Mouse (Mus musculus) neural tube, embryonic 13.5 days (tissue): ENCODE data around the gene Tsen15. TPM values are rescaled to one million over a fixed set of nuclear protein-coding genes. Genes with fewer than 3 reads are reported as not detected.
"Not testable (repeated sequence)": the region's sequence is repeated elsewhere in the genome, so short reads cannot be mapped to it uniquely, and the experiment has no call there.

Experiments
- ATAC-seq: fragments of 200-750 bp; cut with Nextera tagmentation; 2 replicates; pipeline ENCODE4 v1.8.0; 2017; ENCODE audit warnings: low read depth, mild to moderate bottlenecking, moderate TSS enrichment, moderate library complexity
- H3K27ac ChIP-seq: fragments of 300-500 bp; sonication (generic); replicated peaks from 2 replicates; pipeline ENCODE4 v1.5.1; 2015; ENCODE audit warnings: moderate library complexity, mild to moderate bottlenecking, inconsistent platforms
- H3K27me3 ChIP-seq: fragments of 300-500 bp; sonication (generic); 2 replicates; pipeline ENCODE4 v1.6.1; 2015; ENCODE audit warnings: mild to moderate bottlenecking, inconsistent platforms
- H3K36me3 ChIP-seq: fragments of 300-500 bp; sonication (generic); 2 replicates; pipeline ENCODE4 v1.6.1; 2015; ENCODE audit warnings: mild to moderate bottlenecking, inconsistent platforms
- H3K4me1 ChIP-seq: fragments of 300-500 bp; sonication (generic); replicated peaks from 2 replicates; pipeline ENCODE4 v1.6.1; 2015; ENCODE audit warnings: inconsistent platforms
- H3K4me2 ChIP-seq: fragments of 300-500 bp; sonication (generic); 2 replicates; pipeline ENCODE4 v1.6.1; 2015; ENCODE audit warnings: inconsistent platforms, mild to moderate bottlenecking, moderate library complexity
- H3K4me3 ChIP-seq: fragments of 300-500 bp; sonication (generic); 2 replicates; pipeline ENCODE4 v1.5.1; 2015; ENCODE audit warnings: mild to moderate bottlenecking, inconsistent platforms
- H3K9ac ChIP-seq: fragments of 300-500 bp; sonication (generic); 2 replicates; pipeline ENCODE4 v1.6.1; 2015; ENCODE audit warnings: moderate library complexity, mild to moderate bottlenecking, inconsistent platforms
- H3K9me3 ChIP-seq: fragments of 300-500 bp; sonication (generic); 2 replicates; pipeline ENCODE4 v1.6.1; 2016; ENCODE audit warnings: inconsistent platforms
- WGBS: fragments of 180-500 bp; shearing (Covaris S2); methylation state at CpG from one replicate; pipeline ENCODE4 v1.1.7; 2015; 5-methylcytosine and 5-hydroxymethylcytosine counted together
- polyA plus RNA-seq: library from polyadenylated mRNA; unstranded; fragments of >200 nt; fragmentation: Nextera tagmentation; extraction: Ambion mirVana; gene quantifications from 2 replicates; pipeline ENCODE4 v1.2.1, GENCODE M21; 2015

The Tsen15 gene
- polyA plus RNA-seq, 1 experiment from 2014 or later, result 39.6 TPM

GRCm38 (mm10) chr1:152409356-152409755 is 22.9 kb upstream of the Tsen15 start:
- ATAC-seq, result no peak
- 69% methylated on average over 4 of the region's 4 CpGs for WGBS
- H3K4me1 ChIP-seq, result peaks cover 11% of the 10 kb centered on the region

GRCm38 (mm10) chr1:152407021-152407946 is 20.8 kb upstream of the Tsen15 start:
- no peak overlapping the region for H3K9ac ChIP-seq
- H3K27ac ChIP-seq, result no peak overlapping the region
- peak; percentile 47; the same call in 1 of the 2 replicates for ATAC-seq
- H3K9me3 ChIP-seq, result peaks cover 5% of the 10 kb centered on the region
- H3K27me3 ChIP-seq, result no peaks in the 10 kb centered on the region; the same call in 1 of the 2 replicates
- H3K36me3 ChIP-seq, result no peaks in the 10 kb centered on the region
- peak overlapping the region; percentile 44 for H3K4me2 ChIP-seq
- peaks cover 8% of the 10 kb centered on the region for H3K4me1 ChIP-seq
- H3K4me3 ChIP-seq, result peak overlapping the region; percentile 11
- 43% methylated on average over 22 of the region's 22 CpGs for WGBS

More at GRCm38 (mm10) chr1:152409356-152409755, 22.9 kb upstream of the Tsen15 start:
- H3K4me3 ChIP-seq, result no peak overlapping the region
- H3K4me2 ChIP-seq, result no peak overlapping the region
- peaks cover 13% of the 10 kb centered on the region for H3K9me3 ChIP-seq
- H3K36me3 ChIP-seq, result no peaks in the 10 kb centered on the region
- no peak overlapping the region for H3K27ac ChIP-seq
- no peaks in the 10 kb centered on the region for H3K27me3 ChIP-seq
- H3K9ac ChIP-seq, result no peak overlapping the region

GRCm38 (mm10) chr1:152400556-152401540 is 14.4 kb upstream of the Tsen15 start:
- H3K9me3 ChIP-seq, result no peaks in the 10 kb centered on the region
- H3K4me1 ChIP-seq, result peaks cover 12% of the 10 kb centered on the region
- ATAC-seq, result peak; percentile 67
- peak overlapping the region; percentile 81 for H3K9ac ChIP-seq
- H3K4me2 ChIP-seq, result peak overlapping the region; percentile 96
- peaks cover 23% of the 10 kb centered on the region for H3K27me3 ChIP-seq
- peak overlapping the region; percentile 70 for H3K4me3 ChIP-seq
- H3K27ac ChIP-seq, result no peak overlapping the region
- no peaks in the 10 kb centered on the region for H3K36me3 ChIP-seq
- 23% methylated on average over 14 of the region's 14 CpGs for WGBS

- Histone ChIP-seq H3K36me3 (no peaks in the 10 kb centered on the region), H3K9ac (peak within 1 kb of the TSS; percentile 81), H3K4me1 (peaks cover 12% of the 10 kb centered on the region), H3K27me3 (peaks cover 23% of the 10 kb centered on the region), H3K9me3 (no peaks in the 10 kb centered on the region), H3K27ac (peak within 1 kb of the TSS; percentile 72), H3K4me3 (peak within 1 kb of the TSS; percentile 70), H3K4me2 (peak within 1 kb of the TSS; percentile 96)
- ATAC-seq, result peak; percentile 87
- WGBS, result under 1% methylated on average over 52 of the region's 70 CpGs
These were observed 13.5 kb upstream of the Tsen15 start, which contains the start of gene Colgalt2 for GRCm38 (mm10) chr1:152399790-152400555. Gene Colgalt2 (plus strand): TSS chr1:152399830.

- Histone ChIP-seq H3K27ac (no peak overlapping the region), H3K4me3 (no peak overlapping the region), H3K36me3 (no peaks in the 10 kb centered on the region), H3K9me3 (no peaks in the 10 kb centered on the region), H3K27me3 (peaks cover 23% of the 10 kb centered on the region), H3K9ac (no peak overlapping the region), H3K4me1 (peaks cover 12% of the 10 kb centered on the region), H3K4me2 (no peak overlapping the region)
- ATAC-seq, result no peak
- WGBS, result 69% methylated on average over 1 of the region's 1 CpGs
These were observed 12.2 kb upstream of the Tsen15 start for GRCm38 (mm10) chr1:152398708-152399107.

GRCm38 (mm10) chr1:152394956-152395515 is 8.5 kb upstream of the Tsen15 start:
- Histone ChIP-seq H3K9me3 (no peaks in the 10 kb centered on the region), H3K36me3 (no peaks in the 10 kb centered on the region), H3K27ac (no peak overlapping the region), H3K4me1 (no peaks in the 10 kb centered on the region; the same call in 1 of the 2 replicates), H3K27me3 (peaks cover 13% of the 10 kb centered on the region), H3K4me3 (no peak overlapping the region), H3K9ac (no peak overlapping the region), H3K4me2 (no peak overlapping the region)
- ATAC-seq, result no peak
- 79% methylated on average over 4 of the region's 4 CpGs for whole genome bisulfite sequencing

GRCm38 (mm10) chr1:152394137-152394536 is 7.6 kb upstream of the Tsen15 start:
- Histone ChIP-seq H3K36me3 (no peaks in the 10 kb centered on the region), H3K27me3 (peaks cover 13% of the 10 kb centered on the region), H3K27ac (no peak overlapping the region), H3K4me3 (no peak overlapping the region), H3K4me1 (no peaks in the 10 kb centered on the region), H3K9ac (no peak overlapping the region), H3K9me3 (no peaks in the 10 kb centered on the region), H3K4me2 (no peak overlapping the region)
- ATAC-seq, result no peak
- 92% methylated on average over 3 of the region's 3 CpGs for whole genome bisulfite sequencing

- peaks cover 5% of the 10 kb centered on the region; the same call in 1 of the 2 replicates for H3K4me1 ChIP-seq
- H3K27ac ChIP-seq, result no peak overlapping the region
- H3K9me3 ChIP-seq, result no peaks in the 10 kb centered on the region
- no peak overlapping the region for H3K9ac ChIP-seq
- no peaks in the 10 kb centered on the region for H3K36me3 ChIP-seq
- no peak overlapping the region for H3K4me2 ChIP-seq
- no peak overlapping the region for H3K4me3 ChIP-seq
- H3K27me3 ChIP-seq, result peaks cover 3% of the 10 kb centered on the region; the same call in 1 of the 2 replicates
- ATAC-seq, result no peak
These were observed 2.8 kb upstream of the Tsen15 start for GRCm38 (mm10) chr1:152389271-152389670.

- H3K27ac ChIP-seq, H3K4me1 ChIP-seq, H3K36me3 ChIP-seq, H3K9me3 ChIP-seq, H3K27me3 ChIP-seq, ATAC-seq: not testable (repeated sequence)
- Histone ChIP-seq H3K4me2 (peak overlapping the region; percentile 70), H3K9ac (peak overlapping the region; percentile 73), H3K4me3 (peak overlapping the region; percentile 61)
- WGBS, result 18% methylated on average over 2 of the region's 4 CpGs
These were observed 795 bp downstream of the Tsen15 start for GRCm38 (mm10) chr1:152385693-152386092.

GRCm38 (mm10) chr1:152384589-152384988 is 1.9 kb downstream of the Tsen15 start:
- Histone ChIP-seq H3K36me3 (0 out of 2 replicates have a peak, but pooled peaks cover 4% of the 10 kb centered on the region), H3K4me1 (peaks cover 5% of the 10 kb centered on the region; the same call in 1 of the 2 replicates), H3K9me3 (no peaks in the 10 kb centered on the region), H3K9ac (no peak overlapping the region), H3K4me3 (no peak overlapping the region), H3K4me2 (no peak overlapping the region), H3K27me3 (peaks cover 3% of the 10 kb centered on the region; the same call in 1 of the 2 replicates), H3K27ac (no peak overlapping the region)
- ATAC-seq, result no peak
- 97% methylated on average over 1 of the region's 1 CpGs for WGBS

- ATAC-seq, result no peak
- no peak overlapping the region for H3K9ac ChIP-seq
- H3K9me3 ChIP-seq, result no peaks in the 10 kb centered on the region
- no peaks in the 10 kb centered on the region for H3K4me1 ChIP-seq
- no peak overlapping the region for H3K4me3 ChIP-seq
- H3K27me3 ChIP-seq, result no peaks in the 10 kb centered on the region
- H3K36me3 ChIP-seq, result 0 out of 2 replicates have a peak, but pooled peaks cover 4% of the 10 kb centered on the region
- 91% methylated on average over 5 of the region's 5 CpGs for WGBS
- 0 out of 2 replicates have a peak overlapping the region, but pooled peaks have one; percentile 18 for H3K27ac ChIP-seq
- H3K4me2 ChIP-seq, result no peak overlapping the region
These were observed 8.2 kb downstream of the Tsen15 start for GRCm38 (mm10) chr1:152378311-152378710.
